Mouse (Mus musculus) heart, embryonic 12.5 days (tissue): Measurements from ENCODE around the gene Tmem242. TPM values are rescaled to one million over a fixed set of nuclear protein-coding genes. Genes with fewer than 3 reads are reported as not detected.

Experiments
- ATAC-seq: fragments of 200-750 bp; cut with Nextera tagmentation; 2 replicates; pipeline ENCODE4 v1.8.0; 2017; ENCODE audit warnings: moderate TSS enrichment, moderate library complexity; ENCODE audit not compliant: insufficient number of reproducible peaks, low FRiP score
- H3K27ac ChIP-seq: fragments of 300-500 bp; sonication (generic); 2 replicates; pipeline ENCODE4 v1.5.1; 2016; ENCODE audit warnings: mild to moderate bottlenecking, moderate library complexity; ENCODE audit not compliant: poor library complexity, severe bottlenecking
- H3K27me3 ChIP-seq: fragments of 300-500 bp; sonication (generic); replicated peaks from 2 replicates; pipeline ENCODE4 v1.6.1; 2016; ENCODE audit warnings: mild to moderate bottlenecking, moderate library complexity
- H3K36me3 ChIP-seq: fragments of 300-500 bp; sonication (generic); 2 replicates; pipeline ENCODE4 v1.6.1; 2016; ENCODE audit warnings: mild to moderate bottlenecking, moderate library complexity
- H3K4me1 ChIP-seq: fragments of 300-500 bp; sonication (generic); replicated peaks from 2 replicates; pipeline ENCODE4 v1.6.1; 2016; ENCODE audit warnings: mild to moderate bottlenecking
- H3K4me2 ChIP-seq: fragments of 300-500 bp; sonication (generic); 2 replicates; pipeline ENCODE4 v1.6.1; 2016; ENCODE audit warnings: mild to moderate bottlenecking, moderate library complexity
- H3K4me3 ChIP-seq: fragments of 300-500 bp; sonication (generic); 2 replicates; pipeline ENCODE4 v1.5.1; 2016; ENCODE audit warnings: mild to moderate bottlenecking
- H3K9ac ChIP-seq: fragments of 300-500 bp; sonication (generic); 2 replicates; pipeline ENCODE4 v1.6.1; 2016; ENCODE audit warnings: mild to moderate bottlenecking, moderate library complexity
- H3K9me3 ChIP-seq: fragments of 300-500 bp; sonication (generic); replicated peaks from 2 replicates; pipeline ENCODE4 v1.6.1; 2016; ENCODE audit warnings: mild to moderate bottlenecking, moderate library complexity
- whole genome bisulfite sequencing: fragments of 180-500 bp; shearing (Covaris S2); methylation state at CpG from one replicate; pipeline ENCODE4 v1.1.7; 2016; 5-methylcytosine and 5-hydroxymethylcytosine counted together
- polyA plus RNA-seq: library from polyadenylated mRNA; unstranded; fragments of >200 nt; fragmentation: Nextera tagmentation; extraction: Ambion mirVana; gene quantifications from 2 replicates; pipeline ENCODE4 v1.2.1, GENCODE M21; 2016

The Tmem242 gene
- polyA plus RNA-seq, 1 experiment from 2014 or later = 111 TPM

DNA sequence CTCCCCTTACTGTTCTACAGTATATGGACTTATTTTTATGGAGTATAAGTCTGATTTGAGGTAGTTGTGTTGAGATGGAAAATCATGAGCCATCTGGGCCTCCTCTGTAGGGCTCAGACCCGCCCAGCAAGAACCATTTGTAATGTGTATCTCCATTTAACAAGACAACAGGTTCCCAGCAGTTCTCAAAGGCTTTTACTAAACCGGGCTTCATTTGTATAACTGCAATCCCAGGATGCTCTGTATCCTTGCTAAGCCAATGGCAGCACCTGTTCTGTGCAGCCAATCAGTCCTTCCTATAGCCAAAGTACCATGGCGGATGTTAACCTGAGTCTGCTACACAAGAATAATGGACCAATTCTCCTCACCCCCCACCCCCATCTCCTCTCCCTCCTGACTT, 23.5 kb downstream of the Tmem242 start:
- 95% methylated on average over 3 of the region's 3 CpGs for WGBS
- no peak overlapping the region for H3K4me3 ChIP-seq
- ATAC-seq = no peak
- peaks cover 40% of the 10 kb centered on the region; the same call in 1 of the 2 replicates for H3K36me3 ChIP-seq
- peaks cover 11% of the 10 kb centered on the region for H3K4me1 ChIP-seq
- H3K9ac ChIP-seq = no peak overlapping the region
- no peak overlapping the region for H3K4me2 ChIP-seq
- H3K9me3 ChIP-seq = no peaks in the 10 kb centered on the region; the same call in 1 of the 2 replicates
- no peak overlapping the region for H3K27ac ChIP-seq
- no peaks in the 10 kb centered on the region for H3K27me3 ChIP-seq

DNA sequence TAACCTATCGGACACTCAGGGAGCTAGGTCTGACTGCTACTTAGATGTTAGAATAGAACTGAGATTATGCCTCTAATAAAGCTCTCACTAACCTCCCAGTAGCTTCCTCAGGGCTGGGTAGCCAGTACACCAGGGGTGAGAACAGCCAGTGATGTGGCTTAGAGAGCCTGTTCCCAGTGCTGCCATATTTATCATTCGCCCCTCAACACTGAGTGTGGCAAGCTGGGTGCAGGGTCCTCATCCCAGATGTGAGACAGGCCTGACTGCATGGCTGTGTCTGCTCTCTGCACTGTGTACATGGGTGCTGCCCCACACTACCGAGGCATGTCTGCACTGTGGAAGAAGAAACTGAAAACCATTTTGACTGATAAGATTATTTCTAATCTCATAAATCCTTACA, 26.0 kb downstream of the Tmem242 start:
- H3K4me2 ChIP-seq = no peak overlapping the region
- no peak overlapping the region for H3K4me3 ChIP-seq
- H3K27me3 ChIP-seq = no peaks in the 10 kb centered on the region
- 87% methylated on average over 3 of the region's 3 CpGs for WGBS
- H3K9me3 ChIP-seq = no peaks in the 10 kb centered on the region; the same call in 1 of the 2 replicates
- H3K27ac ChIP-seq = no peak overlapping the region
- H3K9ac ChIP-seq = no peak overlapping the region
- peaks cover 44% of the 10 kb centered on the region for H3K36me3 ChIP-seq
- no peak for ATAC-seq
- no peaks in the 10 kb centered on the region for H3K4me1 ChIP-seq

DNA sequence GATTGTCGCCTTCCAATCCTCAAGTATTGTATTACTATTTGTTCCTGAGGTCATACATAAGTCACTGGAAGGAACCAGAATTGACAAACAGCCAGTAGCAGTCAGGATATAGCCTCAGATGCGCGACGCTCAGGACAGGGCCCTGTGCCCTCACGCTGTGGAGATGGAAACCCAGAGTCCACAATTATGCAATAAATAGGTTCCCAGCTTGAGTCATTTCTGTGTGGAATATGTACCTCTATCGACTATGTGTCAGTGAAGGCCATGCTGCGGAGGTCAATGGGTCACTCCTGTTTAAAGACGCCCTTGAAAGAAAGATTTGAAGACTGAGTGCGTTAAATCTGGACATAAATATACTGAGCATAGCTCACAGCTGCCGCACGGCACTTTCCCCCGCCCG, 26.7 kb downstream of the Tmem242 start:
- no peak overlapping the region for H3K9ac ChIP-seq
- H3K27ac ChIP-seq = no peak overlapping the region
- 92% methylated on average over 13 of the region's 13 CpGs for WGBS
- no peaks in the 10 kb centered on the region; the same call in 1 of the 2 replicates for H3K9me3 ChIP-seq
- ATAC-seq = no peak
- H3K4me3 ChIP-seq = no peak overlapping the region
- no peaks in the 10 kb centered on the region for H3K4me1 ChIP-seq
- no peak overlapping the region for H3K4me2 ChIP-seq
- H3K27me3 ChIP-seq = no peaks in the 10 kb centered on the region
- H3K36me3 ChIP-seq = peaks cover 38% of the 10 kb centered on the region

DNA sequence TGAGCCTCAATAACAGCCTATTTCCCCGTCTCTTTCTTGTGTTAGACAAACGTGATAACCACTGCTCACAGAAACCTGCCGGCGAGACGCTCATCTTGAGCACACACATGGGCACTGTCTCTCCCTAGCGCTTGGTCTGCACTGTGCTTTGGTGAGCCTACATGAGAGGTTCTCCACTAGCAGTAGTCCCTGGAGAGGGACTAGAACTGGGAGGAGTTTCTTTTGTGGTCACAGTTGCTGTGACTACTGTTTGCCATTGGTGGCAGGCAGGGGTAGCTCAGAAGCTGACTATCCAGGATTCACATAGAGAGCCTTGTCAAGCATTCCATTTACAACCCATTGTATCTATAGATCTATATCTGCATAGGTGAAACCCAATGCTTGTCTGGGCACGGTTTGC, 27.3 kb downstream of the Tmem242 start:
- no peak for ATAC-seq
- Histone ChIP-seq H3K27ac (no peak overlapping the region), H3K4me3 (no peak overlapping the region), H3K9ac (no peak overlapping the region), H3K36me3 (peaks cover 32% of the 10 kb centered on the region), H3K4me2 (no peak overlapping the region), H3K4me1 (no peaks in the 10 kb centered on the region), H3K27me3 (no peaks in the 10 kb centered on the region), H3K9me3 (no peaks in the 10 kb centered on the region; the same call in 1 of the 2 replicates)
- 88% methylated on average over 7 of the region's 7 CpGs for WGBS

DNA sequence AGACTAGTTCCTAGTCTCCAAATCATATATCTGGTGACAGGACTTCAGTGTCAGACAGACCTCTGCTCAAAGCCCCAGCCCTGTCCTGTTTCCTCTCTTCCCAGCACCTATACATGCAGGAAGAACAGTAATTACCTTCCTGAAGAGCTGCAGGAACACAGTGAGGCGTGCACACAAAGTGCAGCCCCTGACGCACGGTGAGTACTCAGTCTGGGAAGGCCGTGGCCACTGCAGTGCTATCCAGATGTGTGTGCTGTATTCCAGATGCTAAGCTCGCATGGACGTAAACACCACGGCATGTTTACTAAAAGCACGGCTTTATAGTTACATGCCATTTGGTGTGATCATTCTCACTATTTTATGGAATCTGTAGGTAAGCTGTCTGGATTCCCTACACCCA, 27.8 kb downstream of the Tmem242 start:
- no peaks in the 10 kb centered on the region for H3K4me1 ChIP-seq
- ATAC-seq = no peak
- no peak overlapping the region for H3K9ac ChIP-seq
- no peak overlapping the region for H3K4me2 ChIP-seq
- no peaks in the 10 kb centered on the region for H3K9me3 ChIP-seq
- no peak overlapping the region for H3K4me3 ChIP-seq
- WGBS = 94% methylated on average over 8 of the region's 8 CpGs
- H3K36me3 ChIP-seq = peaks cover 27% of the 10 kb centered on the region
- no peak overlapping the region for H3K27ac ChIP-seq
- H3K27me3 ChIP-seq = no peaks in the 10 kb centered on the region

DNA sequence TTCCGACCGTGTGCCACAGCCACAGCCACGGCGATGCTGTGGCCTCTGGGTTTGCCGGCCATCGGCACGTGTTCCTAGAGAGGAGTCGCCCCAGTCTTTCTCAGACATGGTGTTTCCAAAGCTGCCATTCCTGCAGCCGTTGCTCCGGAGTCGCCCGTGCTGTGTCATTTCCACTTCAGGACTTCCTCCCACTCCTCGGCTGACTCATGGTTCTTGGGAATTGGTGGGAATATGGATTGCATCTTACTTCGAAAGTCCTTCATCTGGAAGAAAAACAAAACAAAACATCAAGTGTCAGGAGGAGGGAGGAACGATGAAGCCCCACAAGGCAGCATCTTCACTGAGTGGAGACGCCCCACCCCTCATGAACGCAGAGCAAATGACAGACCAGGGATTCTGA, 28.9 kb downstream of the Tmem242 start:
- Histone ChIP-seq H3K36me3 (peaks cover 27% of the 10 kb centered on the region), H3K27ac (no peak overlapping the region), H3K9me3 (no peaks in the 10 kb centered on the region), H3K9ac (no peak overlapping the region), H3K27me3 (no peaks in the 10 kb centered on the region), H3K4me2 (no peak overlapping the region), H3K4me3 (no peak overlapping the region), H3K4me1 (no peaks in the 10 kb centered on the region; the same call in 1 of the 2 replicates)
- ATAC-seq = no peak
- 85% methylated on average over 17 of the region's 17 CpGs for WGBS

DNA sequence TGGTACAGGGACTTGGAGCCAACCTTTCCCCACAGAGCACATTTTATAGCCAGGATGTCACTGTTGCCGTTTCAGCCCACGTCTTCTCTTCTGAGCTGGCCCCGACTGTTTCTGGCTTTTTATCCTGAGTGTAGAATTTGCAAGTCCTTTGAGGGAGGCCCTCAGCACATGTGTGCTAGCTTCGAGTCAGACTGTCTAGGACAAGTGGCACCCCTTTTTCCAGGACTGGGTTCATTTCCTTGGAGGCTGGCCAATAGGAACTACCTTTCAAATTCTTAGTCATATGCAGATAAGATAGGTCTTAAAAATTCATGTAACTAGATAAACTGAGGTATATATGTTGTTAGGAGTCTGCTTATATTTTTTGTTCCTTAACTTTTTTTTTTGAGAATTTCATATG, 29.7 kb downstream of the Tmem242 start:
- 78% methylated on average over 4 of the region's 4 CpGs for WGBS
- Histone ChIP-seq H3K4me2 (no peak overlapping the region), H3K36me3 (peaks cover 27% of the 10 kb centered on the region), H3K4me3 (no peak overlapping the region), H3K27me3 (peaks cover 6% of the 10 kb centered on the region), H3K4me1 (no peaks in the 10 kb centered on the region; the same call in 1 of the 2 replicates), H3K9me3 (no peaks in the 10 kb centered on the region), H3K9ac (no peak overlapping the region), H3K27ac (no peak overlapping the region)
- ATAC-seq = no peak

DNA sequence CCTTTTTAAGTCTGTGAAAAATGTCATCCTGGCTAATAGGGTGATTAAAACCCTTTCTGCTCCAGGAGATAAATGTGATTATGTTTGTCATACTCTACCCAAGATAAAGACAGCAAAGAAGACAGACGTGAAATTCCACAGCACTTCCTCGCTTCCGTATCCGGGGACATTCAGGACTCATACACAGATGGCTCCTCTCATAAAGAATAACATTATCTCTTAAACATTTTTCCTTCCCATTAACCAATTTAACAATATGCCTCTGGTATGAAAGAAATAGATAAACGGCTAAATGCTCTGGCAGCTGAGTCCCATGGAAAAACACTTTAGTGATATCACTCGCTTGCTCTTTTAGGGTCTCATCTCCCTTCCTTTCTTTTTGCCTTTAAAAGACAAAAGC, 33.0 kb downstream of the Tmem242 start:
- Histone ChIP-seq H3K36me3 (peaks cover 17% of the 10 kb centered on the region), H3K27me3 (peaks cover 28% of the 10 kb centered on the region), H3K4me2 (no peak overlapping the region), H3K27ac (no peak overlapping the region), H3K9ac (no peak overlapping the region), H3K9me3 (no peaks in the 10 kb centered on the region), H3K4me1 (peaks cover 8% of the 10 kb centered on the region; the same call in 1 of the 2 replicates), H3K4me3 (no peak overlapping the region)
- WGBS = 55% methylated on average over 6 of the region's 6 CpGs
- ATAC-seq = no peak

DNA sequence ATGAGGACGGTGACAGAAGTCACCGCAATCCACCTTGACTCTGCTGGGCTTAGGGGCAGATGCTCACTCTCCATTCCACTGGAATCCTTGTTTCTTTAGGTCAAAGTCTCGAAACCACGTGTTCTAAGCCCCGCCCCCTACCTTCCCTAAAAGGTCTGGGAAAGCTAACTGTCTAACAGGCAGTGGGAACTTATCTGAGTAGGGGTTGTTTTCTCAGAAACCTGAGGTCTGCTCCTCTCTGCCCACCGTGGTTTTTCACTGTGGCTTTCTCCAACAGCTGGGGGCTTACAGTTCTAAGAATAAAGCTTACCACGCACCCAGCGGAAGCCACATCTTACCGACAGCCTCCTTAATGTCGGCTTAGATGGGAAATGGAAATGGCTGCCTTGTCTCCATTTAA, 33.5 kb downstream of the Tmem242 start:
- Histone ChIP-seq H3K27ac (no peak overlapping the region), H3K27me3 (peaks cover 28% of the 10 kb centered on the region), H3K9ac (no peak overlapping the region), H3K9me3 (no peaks in the 10 kb centered on the region), H3K4me3 (no peak overlapping the region), H3K4me1 (peaks cover 8% of the 10 kb centered on the region; the same call in 1 of the 2 replicates), H3K4me2 (peak overlapping the region; percentile 43), H3K36me3 (peaks cover 17% of the 10 kb centered on the region)
- no peak for ATAC-seq
- WGBS = 24% methylated on average over 10 of the region's 10 CpGs

DNA sequence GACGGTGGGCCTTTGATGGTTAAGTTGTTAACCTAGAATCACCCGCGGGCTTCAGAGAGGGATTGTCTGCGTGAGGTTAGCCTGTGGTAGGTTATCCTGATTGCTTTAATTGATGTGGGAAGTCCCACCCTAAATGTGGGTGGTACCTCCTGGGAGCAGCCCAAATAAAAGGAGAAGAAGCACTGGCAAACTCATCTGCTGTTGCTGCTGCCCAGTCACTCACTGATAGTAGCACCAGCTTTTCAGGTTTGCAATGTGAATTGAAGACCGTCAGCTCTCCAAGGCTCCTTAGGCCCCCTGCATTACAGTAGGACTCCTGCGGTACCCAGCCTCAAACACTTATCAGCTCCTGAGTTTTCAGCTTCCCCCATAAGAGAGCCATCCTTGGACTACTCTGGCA, 36.2 kb downstream of the Tmem242 start:
- WGBS = 81% methylated on average over 6 of the region's 6 CpGs
- Histone ChIP-seq H3K36me3 (no peaks in the 10 kb centered on the region), H3K4me1 (peaks cover 8% of the 10 kb centered on the region; the same call in 1 of the 2 replicates), H3K9me3 (no peaks in the 10 kb centered on the region), H3K9ac (no peak overlapping the region), H3K27ac (no peak overlapping the region), H3K4me2 (no peak overlapping the region), H3K4me3 (no peak overlapping the region), H3K27me3 (peaks cover 28% of the 10 kb centered on the region)
- no peak for ATAC-seq

DNA sequence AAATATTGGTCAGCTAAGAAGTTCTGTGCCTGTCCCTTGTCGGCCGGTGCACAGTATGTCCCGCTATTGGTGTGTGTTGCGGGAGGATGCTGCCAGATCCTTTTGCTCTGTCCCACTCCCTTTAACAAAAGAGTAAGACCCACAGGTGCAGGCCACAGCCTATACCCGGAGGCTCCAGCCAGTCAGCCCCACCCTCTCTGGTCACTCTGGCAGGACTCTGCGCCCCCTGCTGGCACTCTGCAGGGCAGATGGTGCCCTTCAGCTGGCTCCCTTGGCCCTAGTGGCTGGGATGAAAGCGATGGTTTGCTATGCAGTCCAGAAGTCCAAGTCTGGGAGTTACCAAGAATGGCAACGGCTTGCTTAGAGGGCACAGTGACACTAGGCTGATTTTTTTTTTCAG, 37.4 kb downstream of the Tmem242 start:
- WGBS = 28% methylated on average over 8 of the region's 8 CpGs
- Histone ChIP-seq H3K9ac (no peak overlapping the region), H3K4me1 (peaks cover 10% of the 10 kb centered on the region; the same call in 1 of the 2 replicates), H3K9me3 (no peaks in the 10 kb centered on the region), H3K36me3 (no peaks in the 10 kb centered on the region), H3K4me3 (no peak overlapping the region), H3K27ac (no peak overlapping the region), H3K4me2 (peak overlapping the region; percentile 37), H3K27me3 (peaks cover 28% of the 10 kb centered on the region)
- ATAC-seq = peak; percentile 75

DNA sequence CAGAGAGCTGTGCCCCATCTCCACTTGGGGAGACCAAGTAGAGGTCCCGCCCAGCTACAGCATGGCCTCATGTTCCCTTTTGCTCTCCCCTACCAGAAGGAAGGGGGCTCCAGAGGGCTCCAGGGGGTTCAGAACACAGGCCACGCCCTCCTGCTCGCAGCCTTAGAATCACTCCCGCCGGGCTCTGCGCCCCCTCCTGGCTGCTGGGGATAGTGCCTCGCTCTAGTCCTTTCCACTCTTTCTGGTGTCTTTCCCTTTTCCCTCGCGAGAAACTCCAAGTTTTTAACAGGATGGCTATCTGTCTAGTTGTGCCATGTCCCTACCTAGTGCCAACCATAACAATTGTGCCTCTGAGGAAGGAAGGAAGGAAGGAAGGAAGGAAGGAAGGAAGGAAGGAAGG, 38.0 kb downstream of the Tmem242 start:
- Histone ChIP-seq H3K27ac (no peak overlapping the region), H3K36me3 (no peaks in the 10 kb centered on the region), H3K4me2 (peak overlapping the region; percentile 37), H3K9ac (no peak overlapping the region), H3K27me3 (peaks cover 28% of the 10 kb centered on the region), H3K9me3 (no peaks in the 10 kb centered on the region), H3K4me3 (no peak overlapping the region), H3K4me1 (peaks cover 12% of the 10 kb centered on the region; the same call in 1 of the 2 replicates)
- WGBS = 7% methylated on average over 9 of the region's 9 CpGs
- ATAC-seq = 0 out of 2 replicates have a peak, but pooled peaks have one; percentile 30
